Comparison of ENCODE assay signal across 10 mouse cellular contexts in genomic region chr7:27608130-27608529, GRCm38 (mm10). TPM values are rescaled to one million over a fixed set of nuclear protein-coding genes. Genes with fewer than 3 reads are reported as not detected.
DNase-seq lines count a peak whose midpoint lies in the region; ATAC-seq and TF ChIP-seq lines count a peak whose summit lies in the region.
"Had no signal": no experiment of that assay in that cellular context is flagged by ENCODE, and none has a peak within 500 bp of the region (broad histone marks: within the 10 kb centered on the region; RNA-seq: fewer than 3 reads in every experiment).

No protein-coding gene starts in this region.

- H3K9ac ChIP-seq in heart, embryonic 13.5 days, result peak overlapping the region; percentile 58; the same call in 1 of the 2 replicates
- no peak overlapping the region for H3K9ac ChIP-seq in limb, embryonic 12.5 days (replicated peaks)
- H3K9ac ChIP-seq: embryonic facial prominence, embryonic 12.5 days; stomach, embryonic 15.5 days had no signal

- H3K9me3 ChIP-seq in heart, embryonic 13.5 days, result no peaks in the 10 kb centered on the region
- H3K9me3 ChIP-seq in limb, embryonic 12.5 days, result no peaks in the 10 kb centered on the region
- no peaks in the 10 kb centered on the region for H3K9me3 ChIP-seq in limb, embryonic 10.5 days (replicated peaks)
- H3K9me3 ChIP-seq: embryonic facial prominence, embryonic 12.5 days; stomach, embryonic 15.5 days had no signal

- TF ChIP-seq POLR2A in cortical plate, adult 2 months (IDR thresholded peaks at IDR 0.05; ENCODE audit: extremely low read depth, insufficient read depth, low read length), result no peak

- no peak for TF ChIP-seq CTCF in cortical plate, adult 2 months (IDR thresholded peaks at IDR 0.05; ENCODE audit: extremely low read depth, insufficient read depth, low read length)

- DNase-seq in heart, postnatal 25 days (ENCODE audit: low spot score), result no peak
- DNase-seq in limb, embryonic 10.5 days (ENCODE audit: low spot score), result no peak

- 85% methylated on average over 3 of the region's 3 CpGs for WGBS in heart, embryonic 13.5 days
- WGBS in limb, embryonic 12.5 days, result 90% methylated on average over 3 of the region's 3 CpGs
- 96% methylated on average over 3 of the region's 3 CpGs for WGBS in limb, embryonic 10.5 days

- H3K4me2 ChIP-seq in heart, embryonic 13.5 days, result no peak overlapping the region
- H3K4me2 ChIP-seq in limb, embryonic 12.5 days, result no peak overlapping the region
- H3K4me2 ChIP-seq: embryonic facial prominence, embryonic 12.5 days; stomach, embryonic 15.5 days had no signal

- H3K36me3 ChIP-seq in heart, embryonic 13.5 days, result peaks cover 34% of the 10 kb centered on the region
- H3K36me3 ChIP-seq in limb, embryonic 12.5 days, result peaks cover 34% of the 10 kb centered on the region
- peaks cover 43% of the 10 kb centered on the region for H3K36me3 ChIP-seq in limb, embryonic 10.5 days

- peaks cover 79% of the 10 kb centered on the region for H3K4me1 ChIP-seq in heart, embryonic 13.5 days
- H3K4me1 ChIP-seq in limb, embryonic 12.5 days (replicated peaks), result peaks cover 35% of the 10 kb centered on the region
- peaks cover 32% of the 10 kb centered on the region for H3K4me1 ChIP-seq in limb, embryonic 10.5 days
- peaks cover 33% of the 10 kb centered on the region for H3K4me1 ChIP-seq in cortical plate, adult 2 months (ENCODE audit: control insufficient read depth, insufficient read depth, low read length)

- H3K4me3 ChIP-seq in heart, embryonic 13.5 days, result no peak overlapping the region
- no peak overlapping the region for H3K4me3 ChIP-seq in limb, embryonic 12.5 days (replicated peaks)
- no peak overlapping the region for H3K4me3 ChIP-seq in limb, embryonic 10.5 days
- no peak overlapping the region for H3K4me3 ChIP-seq in cortical plate, adult 2 months (ENCODE audit: insufficient read depth, low read length)
- H3K4me3 ChIP-seq: embryonic facial prominence, embryonic 12.5 days; stomach, embryonic 15.5 days had no signal

- peak overlapping the region; percentile 52 for H3K27ac ChIP-seq in heart, embryonic 13.5 days (replicated peaks)
- H3K27ac ChIP-seq in limb, embryonic 12.5 days, result peak overlapping the region; percentile 77; the same call in 1 of the 2 replicates
- H3K27ac ChIP-seq in limb, embryonic 10.5 days, result no peak overlapping the region
- H3K27ac ChIP-seq in cortical plate, adult 2 months (ENCODE audit: insufficient read depth, low read length), result peak overlapping the region; percentile 47; the same call in 1 of the 2 replicates
- H3K27ac ChIP-seq: embryonic facial prominence, embryonic 12.5 days; stomach, embryonic 15.5 days had no signal

- no peaks in the 10 kb centered on the region for H3K27me3 ChIP-seq in heart, embryonic 13.5 days (replicated peaks)
- H3K27me3 ChIP-seq in limb, embryonic 12.5 days, result no peaks in the 10 kb centered on the region
- no peaks in the 10 kb centered on the region for H3K27me3 ChIP-seq in limb, embryonic 10.5 days (ENCODE audit: low read depth, poor library complexity, severe bottlenecking)
- H3K27me3 ChIP-seq: embryonic facial prominence, embryonic 12.5 days; stomach, embryonic 15.5 days had no signal

- intact Hi-C loops in heart, postnatal 25 days (cut with DNase I), result no loop called here

- no peak for ATAC-seq in heart, embryonic 13.5 days (ENCODE audit: extremely low read depth, insufficient number of reproducible peaks, low FRiP score, low TSS enrichment)
- ATAC-seq in limb, embryonic 12.5 days (ENCODE audit: insufficient number of reproducible peaks, insufficient read depth, low FRiP score, low TSS enrichment, low read depth), result no peak
- peak; percentile 29 for ATAC-seq in megakaryocyte, adult 5-6 weeks (ENCODE audit: poor library complexity, severe bottlenecking)
- ATAC-seq in erythroid progenitor cell, adult 5-6 weeks (replicated peaks; ENCODE audit: low FRiP score, poor library complexity, severe bottlenecking), result no peak

RNA-seq across cellular contexts. Expression of gene Akt2, which starts 16.8 kb away (rescaled TPM):
- polyA plus RNA-seq in heart, embryonic 13.5 days (2015; fragmentation: Nextera tagmentation; extraction: Ambion mirVana), result 72.7 and 73.4 TPM in 2 replicates
- total RNA-seq in heart, postnatal 25 days (2021), result 100 to 1,000 TPM; 166 to 177 TPM
- polyA plus RNA-seq in limb, embryonic 12.5 days (2016; fragmentation: Nextera tagmentation; extraction: Ambion mirVana), result 98.8 and 104 TPM in 2 replicates
- 91.3 and 95.0 TPM in 2 replicates for polyA plus RNA-seq in limb, embryonic 10.5 days (2016; fragmentation: Nextera tagmentation; extraction: Ambion mirVana)
- polyA plus RNA-seq in cortical plate, adult 2 months (2012; rRNA removed), result 144 and 161 TPM in 2 replicates
- total RNA-seq in megakaryocyte, adult 5-6 weeks (2015), result 40.2 TPM in 2 replicates
- 53.8 and 55.7 TPM in 2 replicates for total RNA-seq in megakaryocyte, adult 5-6 weeks (2017)
- 28.5 and 59.9 TPM in 2 replicates for total RNA-seq in erythroid progenitor cell, adult 5-6 weeks (2015; ENCODE audit: low replicate concordance)
- total RNA-seq in erythroid progenitor cell, adult 5-6 weeks (2017; ENCODE audit: low replicate concordance), result 25.1 and 48.1 TPM in 2 replicates

RNA-seq across cellular contexts. Expression of gene Ttc9b, which starts 45.6 kb away (rescaled TPM):
- polyA plus RNA-seq in heart, embryonic 13.5 days (2015; fragmentation: Nextera tagmentation; extraction: Ambion mirVana), result 0.25 TPM in 1 of 2 replicates, not detected in the other
- total RNA-seq in heart, postnatal 25 days (2021), result not detected
- 0.20 TPM in 1 of 2 replicates, not detected in the other for polyA plus RNA-seq in limb, embryonic 12.5 days (2016; fragmentation: Nextera tagmentation; extraction: Ambion mirVana)
- polyA plus RNA-seq in limb, embryonic 10.5 days (2016; fragmentation: Nextera tagmentation; extraction: Ambion mirVana), result 0.23 TPM in 1 of 2 replicates, not detected in the other
- polyA plus RNA-seq in cortical plate, adult 2 months (2012; rRNA removed), result 188 and 192 TPM in 2 replicates
- not detected in 2 replicates for total RNA-seq in megakaryocyte, adult 5-6 weeks (2015)
- total RNA-seq in megakaryocyte, adult 5-6 weeks (2017), result not detected in 2 replicates
- not detected in 2 replicates for total RNA-seq in erythroid progenitor cell, adult 5-6 weeks (2015; ENCODE audit: low replicate concordance)
- not detected in 2 replicates for total RNA-seq in erythroid progenitor cell, adult 5-6 weeks (2017; ENCODE audit: low replicate concordance)
- polyA plus RNA-seq: gonadal fat pad, adult 2 months had no signal

RNA-seq across cellular contexts. Expression of gene 2310022A10Rik, which starts 55.1 kb away (rescaled TPM):
- polyA plus RNA-seq in heart, embryonic 13.5 days (2015; fragmentation: Nextera tagmentation; extraction: Ambion mirVana), result 30.6 and 34.5 TPM in 2 replicates
- total RNA-seq in heart, postnatal 25 days (2021), result 10 to 100 TPM; 64.6 to 71.9 TPM
- 34.7 and 36.0 TPM in 2 replicates for polyA plus RNA-seq in limb, embryonic 12.5 days (2016; fragmentation: Nextera tagmentation; extraction: Ambion mirVana)
- polyA plus RNA-seq in limb, embryonic 10.5 days (2016; fragmentation: Nextera tagmentation; extraction: Ambion mirVana), result 40.8 and 41.2 TPM in 2 replicates
- polyA plus RNA-seq in cortical plate, adult 2 months (2012; rRNA removed), result 32.7 and 33.8 TPM in 2 replicates
- 9.4 and 9.9 TPM in 2 replicates for total RNA-seq in megakaryocyte, adult 5-6 weeks (2015)
- total RNA-seq in megakaryocyte, adult 5-6 weeks (2017), result 3.3 and 7.2 TPM in 2 replicates
- 11.2 and 18.9 TPM in 2 replicates for total RNA-seq in erythroid progenitor cell, adult 5-6 weeks (2015; ENCODE audit: low replicate concordance)
- total RNA-seq in erythroid progenitor cell, adult 5-6 weeks (2017; ENCODE audit: low replicate concordance), result 1.6 and 6.8 TPM in 2 replicates

RNA-seq across cellular contexts. Expression of gene Pld3, which starts 55.1 kb away (rescaled TPM):
- polyA plus RNA-seq in heart, embryonic 13.5 days (2015; fragmentation: Nextera tagmentation; extraction: Ambion mirVana), result 62.5 and 65.9 TPM in 2 replicates
- 10 to 100 TPM; 23.3 to 27.1 TPM for total RNA-seq in heart, postnatal 25 days (2021)
- polyA plus RNA-seq in limb, embryonic 12.5 days (2016; fragmentation: Nextera tagmentation; extraction: Ambion mirVana), result 59.7 and 68.5 TPM in 2 replicates
- polyA plus RNA-seq in limb, embryonic 10.5 days (2016; fragmentation: Nextera tagmentation; extraction: Ambion mirVana), result 31.6 and 49.5 TPM in 2 replicates
- 1,185 and 1,204 TPM in 2 replicates for polyA plus RNA-seq in cortical plate, adult 2 months (2012; rRNA removed)
- total RNA-seq in megakaryocyte, adult 5-6 weeks (2015), result 7.7 and 19.6 TPM in 2 replicates
- 6.6 and 8.0 TPM in 2 replicates for total RNA-seq in megakaryocyte, adult 5-6 weeks (2017)
- total RNA-seq in erythroid progenitor cell, adult 5-6 weeks (2015; ENCODE audit: low replicate concordance), result 43.2 and 88.0 TPM in 2 replicates
- total RNA-seq in erythroid progenitor cell, adult 5-6 weeks (2017; ENCODE audit: low replicate concordance), result 19.1 and 26.3 TPM in 2 replicates

Comparison
In these comparisons a context has a peak if more than half of its experiments do, and no peak if none do; other contexts are left out.
1. RNA of gene Ttc9b, which starts 45.6 kb away (polyA plus RNA-seq): 188 to 192 TPM in cortical plate, adult 2 months; 0.25 TPM in heart, embryonic 13.5 days, 0.23 TPM in limb, embryonic 10.5 days and 0.20 TPM in limb, embryonic 12.5 days; every median in the first group is over 100 times any median in the second.